Mouse (Mus musculus) heart, postnatal 0 days (tissue): ENCODE results near the gene Nav2.

Source experiments
- CTCF ChIP-seq: IDR thresholded peaks from 2 replicates; pipeline ENCODE4 v1.5.1; 2016; ENCODE audit warnings: antibody characterized with exemption, control low read depth, low read depth
- EP300 ChIP-seq: IDR thresholded peaks from 2 replicates; pipeline ENCODE4 v1.6.1; 2016; ENCODE audit warnings: antibody characterized with exemption, low read depth

DNA sequence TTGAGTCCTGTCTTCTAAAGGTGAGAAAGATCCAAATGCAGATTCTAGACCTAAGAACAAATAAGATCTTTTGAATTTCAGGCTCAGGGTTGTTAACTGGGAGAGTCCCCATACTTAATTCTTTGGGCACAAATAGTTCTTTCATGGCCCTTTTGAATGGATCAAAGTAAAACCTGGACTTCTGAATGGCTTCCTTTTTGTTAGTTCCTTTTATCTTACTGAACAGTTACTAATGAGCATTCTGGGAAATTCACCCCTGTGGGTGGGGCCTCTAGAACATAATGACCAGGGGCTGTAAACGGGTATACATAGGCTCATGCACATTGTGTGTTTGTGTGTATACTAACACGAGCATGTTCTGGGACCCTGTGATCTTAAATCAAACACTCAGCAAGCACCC is 429.2 kb downstream of the Nav2 start:
- TF ChIP-seq CTCF (no peak), EP300 (no peak)
